Mouse (Mus musculus): ENCODE measurements around the gene Tnik. TPM values are rescaled to one million over a fixed set of nuclear protein-coding genes. Genes with fewer than 3 reads are reported as not detected.

The Tnik gene
- total and polyA plus RNA-seq, 2 experiments from 2014 or later, result 9.2 to 27.5 TPM

DNA sequence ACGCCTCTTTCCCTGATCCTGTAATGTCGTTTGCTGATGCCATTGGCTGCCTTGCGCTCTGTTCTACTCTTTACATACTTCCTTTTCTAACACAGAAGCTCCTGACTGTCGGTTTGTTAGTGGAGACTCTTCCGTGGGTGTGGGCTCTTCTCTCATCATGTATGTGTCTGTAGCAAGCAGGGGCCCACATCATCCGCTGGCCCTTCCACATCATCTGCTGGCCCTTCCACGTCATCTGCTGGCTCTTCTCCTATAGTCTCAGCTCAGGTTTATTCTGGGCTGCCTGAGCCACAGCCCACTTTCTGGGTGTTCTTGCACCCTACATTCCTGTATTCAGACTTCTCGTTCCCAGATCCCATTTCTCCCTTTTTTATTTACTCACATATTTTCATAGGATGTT lies 58.6 kb downstream of the Tnik start:
- H3K27ac ChIP-seq (ENCODE audit: low read depth), result no peak overlapping the region
- no peak overlapping the region for H3K9ac ChIP-seq (replicated peaks; ENCODE audit: low read depth, low read length)
- ATAC-seq (ENCODE audit: insufficient read depth, low read depth), result no peak
- no peak for DNase-seq (ENCODE audit: low spot score)
- H3K27me3 ChIP-seq (ENCODE audit: control insufficient read depth, insufficient read depth, low read length), result no peaks in the 10 kb centered on the region
- no peak overlapping the region for H3K4me3 ChIP-seq (ENCODE audit: low read depth, low read length)
- no peaks in the 10 kb centered on the region for H3K9me3 ChIP-seq (replicated peaks; ENCODE audit: control insufficient read depth, low read length)
- H3K36me3 ChIP-seq (replicated peaks; ENCODE audit: control insufficient read depth, insufficient read depth, low read length), result no peaks in the 10 kb centered on the region
- H3K4me2 ChIP-seq (ENCODE audit: low read depth, low read length), result no peak overlapping the region
- no peak for TF ChIP-seq CTCF (IDR thresholded peaks at IDR 0.05; ENCODE audit: low read depth)
- TF ChIP-seq EP300 (IDR thresholded peaks at IDR 0.05; ENCODE audit: low read depth), result no peak
- 88% methylated on average over 8 of the region's 8 CpGs for WGBS
- H3K4me1 ChIP-seq (ENCODE audit: control insufficient read depth, insufficient read depth), result no peaks in the 10 kb centered on the region

GRCm38 (mm10) chr3:28325613-28326233 lies 62.7 kb downstream of the Tnik start:
- TF ChIP-seq EP300 (IDR thresholded peaks at IDR 0.05; ENCODE audit: low read depth), result no peak
- no peak for TF ChIP-seq CTCF (IDR thresholded peaks at IDR 0.05; ENCODE audit: low read depth)
- Histone ChIP-seq H3K4me3 (ENCODE audit: low read depth, low read length) (no peak overlapping the region), H3K4me1 (ENCODE audit: control insufficient read depth, insufficient read depth) (no peaks in the 10 kb centered on the region), H3K4me2 (ENCODE audit: low read depth, low read length) (no peak overlapping the region), H3K27ac (ENCODE audit: low read depth) (no peak overlapping the region), H3K27me3 (ENCODE audit: control insufficient read depth, insufficient read depth, low read length) (no peaks in the 10 kb centered on the region), H3K9me3 (replicated peaks; ENCODE audit: control insufficient read depth, low read length) (no peaks in the 10 kb centered on the region), H3K36me3 (replicated peaks; ENCODE audit: control insufficient read depth, insufficient read depth, low read length) (no peaks in the 10 kb centered on the region), H3K9ac (replicated peaks; ENCODE audit: low read depth, low read length) (no peak overlapping the region)
- ATAC-seq (ENCODE audit: insufficient read depth, low read depth) (no peak), DNase-seq (ENCODE audit: low spot score) (no peak)
- 90% methylated on average over 8 of the region's 8 CpGs for WGBS

- DNase-seq (ENCODE audit: low spot score), result no peak
- H3K4me3 ChIP-seq (ENCODE audit: low read depth, low read length), result no peak overlapping the region
- ATAC-seq (ENCODE audit: insufficient read depth, low read depth), result no peak
- peaks cover 23% of the 10 kb centered on the region for H3K4me1 ChIP-seq (ENCODE audit: control insufficient read depth, insufficient read depth)
- H3K36me3 ChIP-seq (replicated peaks; ENCODE audit: control insufficient read depth, insufficient read depth, low read length), result no peaks in the 10 kb centered on the region
- H3K27me3 ChIP-seq (ENCODE audit: control insufficient read depth, insufficient read depth, low read length), result no peaks in the 10 kb centered on the region
- no peaks in the 10 kb centered on the region for H3K9me3 ChIP-seq (replicated peaks; ENCODE audit: control insufficient read depth, low read length)
- no peak overlapping the region for H3K9ac ChIP-seq (replicated peaks; ENCODE audit: low read depth, low read length)
- no peak overlapping the region for H3K4me2 ChIP-seq (ENCODE audit: low read depth, low read length)
- no peak for TF ChIP-seq EP300 (IDR thresholded peaks at IDR 0.05; ENCODE audit: low read depth)
- no peak for TF ChIP-seq CTCF (IDR thresholded peaks at IDR 0.05; ENCODE audit: low read depth)
- 33% methylated on average over 5 of the region's 5 CpGs for WGBS
- no peak overlapping the region for H3K27ac ChIP-seq (ENCODE audit: low read depth)
These were observed 69.3 kb downstream of the Tnik start for GRCm38 (mm10) chr3:28332316-28332715.

DNA sequence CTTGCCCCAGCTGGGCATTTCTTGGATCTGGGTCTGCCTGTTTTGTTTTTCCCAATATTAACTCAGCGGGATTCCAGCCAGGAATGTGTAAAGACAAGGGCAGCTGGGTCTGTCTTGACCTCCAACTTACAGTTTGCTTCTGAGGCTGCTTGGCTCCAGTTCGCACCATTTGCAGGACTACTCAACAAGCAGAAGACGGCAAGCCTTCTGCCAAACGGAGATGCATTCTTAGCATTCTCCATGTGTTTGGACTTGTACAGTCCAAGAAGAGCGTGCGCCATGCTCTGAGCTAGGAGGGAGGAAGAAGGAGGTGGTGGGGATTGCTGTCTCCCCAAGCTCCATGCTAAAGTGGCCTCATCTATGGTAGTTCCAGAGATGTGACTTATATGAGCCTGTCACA lies 70.9 kb downstream of the Tnik start:
- DNase-seq (ENCODE audit: low spot score), result peak; percentile 26
- TF ChIP-seq CTCF (IDR thresholded peaks at IDR 0.05; ENCODE audit: low read depth) (no peak), EP300 (IDR thresholded peaks at IDR 0.05; ENCODE audit: low read depth) (no peak)
- H3K4me3 ChIP-seq (ENCODE audit: low read depth, low read length), result no peak overlapping the region
- no peaks in the 10 kb centered on the region for H3K9me3 ChIP-seq (replicated peaks; ENCODE audit: control insufficient read depth, low read length)
- whole genome bisulfite sequencing, result 39% methylated on average over 6 of the region's 6 CpGs
- H3K9ac ChIP-seq (replicated peaks; ENCODE audit: low read depth, low read length), result no peak overlapping the region
- ATAC-seq (ENCODE audit: insufficient read depth, low read depth), result peak; percentile 6; the same call in 1 of the 2 replicates
- H3K27ac ChIP-seq (ENCODE audit: low read depth), result no peak overlapping the region
- H3K36me3 ChIP-seq (replicated peaks; ENCODE audit: control insufficient read depth, insufficient read depth, low read length), result no peaks in the 10 kb centered on the region
- no peaks in the 10 kb centered on the region for H3K27me3 ChIP-seq (ENCODE audit: control insufficient read depth, insufficient read depth, low read length)
- no peak overlapping the region for H3K4me2 ChIP-seq (ENCODE audit: low read depth, low read length)
- H3K4me1 ChIP-seq (ENCODE audit: control insufficient read depth, insufficient read depth), result peaks cover 23% of the 10 kb centered on the region

DNA sequence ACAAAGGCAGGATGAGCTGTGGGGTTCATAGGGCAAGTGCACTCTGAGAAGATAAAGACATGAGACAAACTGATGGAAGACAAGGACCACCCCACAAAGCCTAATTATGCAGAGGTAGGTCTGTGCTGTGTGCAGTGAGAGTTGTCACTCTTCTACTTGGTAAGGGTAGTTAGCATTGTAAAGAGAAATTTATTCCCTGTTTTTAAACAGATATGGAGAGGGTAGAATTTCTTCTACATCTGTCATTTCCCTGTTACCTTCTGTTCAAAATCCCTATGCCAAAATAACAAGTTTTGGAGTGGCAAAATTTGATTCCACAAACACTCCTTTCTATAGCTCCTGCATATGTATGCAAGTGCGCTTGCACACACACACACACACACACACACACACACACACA lies 71.5 kb downstream of the Tnik start:
- H3K4me1 ChIP-seq (ENCODE audit: control insufficient read depth, insufficient read depth), result peaks cover 23% of the 10 kb centered on the region
- H3K9me3 ChIP-seq (replicated peaks; ENCODE audit: control insufficient read depth, low read length), result no peaks in the 10 kb centered on the region
- ATAC-seq (ENCODE audit: insufficient read depth, low read depth), result no peak
- H3K9ac ChIP-seq (replicated peaks; ENCODE audit: low read depth, low read length), result no peak overlapping the region
- H3K36me3 ChIP-seq (replicated peaks; ENCODE audit: control insufficient read depth, insufficient read depth, low read length), result no peaks in the 10 kb centered on the region
- no peak overlapping the region for H3K4me2 ChIP-seq (ENCODE audit: low read depth, low read length)
- no peak overlapping the region for H3K4me3 ChIP-seq (ENCODE audit: low read depth, low read length)
- TF ChIP-seq CTCF (IDR thresholded peaks at IDR 0.05; ENCODE audit: low read depth) (no peak), EP300 (IDR thresholded peaks at IDR 0.05; ENCODE audit: low read depth) (no peak)
- no peaks in the 10 kb centered on the region for H3K27me3 ChIP-seq (ENCODE audit: control insufficient read depth, insufficient read depth, low read length)
- WGBS, result 90% methylated on average over 1 of the region's 1 CpGs
- DNase-seq (ENCODE audit: low spot score), result no peak
- H3K27ac ChIP-seq (ENCODE audit: low read depth), result no peak overlapping the region

GRCm38 (mm10) chr3:28340071-28340470 lies 77.1 kb downstream of the Tnik start:
- WGBS, result 71% methylated on average over 8 of the region's 8 CpGs
- no peak overlapping the region for H3K4me2 ChIP-seq (ENCODE audit: low read depth, low read length)
- no peak for DNase-seq (ENCODE audit: low spot score)

More at GRCm38 (mm10) chr3:28340071-28340470, 77.1 kb downstream of the Tnik start:
- H3K4me1 ChIP-seq (ENCODE audit: control insufficient read depth, insufficient read depth), result 0 out of 2 replicates have a peak, but pooled peaks cover 5% of the 10 kb centered on the region
- no peak for TF ChIP-seq CTCF (IDR thresholded peaks at IDR 0.05; ENCODE audit: low read depth)
- TF ChIP-seq EP300 (IDR thresholded peaks at IDR 0.05; ENCODE audit: low read depth), result no peak
- H3K27ac ChIP-seq (ENCODE audit: low read depth), result no peak overlapping the region
- H3K27me3 ChIP-seq (ENCODE audit: control insufficient read depth, insufficient read depth, low read length), result no peaks in the 10 kb centered on the region
- no peaks in the 10 kb centered on the region for H3K9me3 ChIP-seq (replicated peaks; ENCODE audit: control insufficient read depth, low read length)
- no peaks in the 10 kb centered on the region for H3K36me3 ChIP-seq (replicated peaks; ENCODE audit: control insufficient read depth, insufficient read depth, low read length)
- no peak overlapping the region for H3K4me3 ChIP-seq (ENCODE audit: low read depth, low read length)
- ATAC-seq (ENCODE audit: insufficient read depth, low read depth), result no peak
- H3K9ac ChIP-seq (replicated peaks; ENCODE audit: low read depth, low read length), result no peak overlapping the region

All from heart, postnatal 0 days (tissue).